Mouse (Mus musculus) cerebellum, postnatal 14 days (tissue): Measurements from ENCODE around the gene Mgll.
A peak's percentile ranks its signal among the peaks of the same experiment; 100 is the strongest.

Experiments
- DNase-seq, 2 experiments: peaks; one replicate each; pipeline ENCODE4 v3.0.0; 2021; ENCODE audit warnings: mixed read lengths in 2 of 2

Mgll gene

GRCm38 (mm10) chr6:88718033-88718725 is 6.0 kb upstream of the Mgll start:
- no peak for DNase-seq

- no peak for DNase-seq
These were observed 3.2 kb upstream of the Mgll start for GRCm38 (mm10) chr6:88721059-88721458.

- no peak for DNase-seq
These were observed 1.3 kb upstream of the Mgll start for GRCm38 (mm10) chr6:88722906-88723305.

GRCm38 (mm10) chr6:88723806-88724312 is 353 bp upstream of the Mgll start:
- no peak for DNase-seq

GRCm38 (mm10) chr6:88725590-88725989 is 1.4 kb downstream of the Mgll start:
- peak; percentile 60 to 64 for DNase-seq

- peak; percentile 54 to 58 for DNase-seq
These were observed 2.3 kb downstream of the Mgll start for GRCm38 (mm10) chr6:88726252-88727211.

- DNase-seq, result peak in 1 of 2 experiments; percentile 30
These were observed 3.3 kb downstream of the Mgll start for GRCm38 (mm10) chr6:88727490-88727889.

GRCm38 (mm10) chr6:88728054-88728453 is 3.8 kb downstream of the Mgll start:
- peak in 1 of 2 experiments; percentile 38 for DNase-seq

GRCm38 (mm10) chr6:88728515-88728914 is 4.3 kb downstream of the Mgll start:
- no peak for DNase-seq

GRCm38 (mm10) chr6:88731211-88731751 is 7.1 kb downstream of the Mgll start:
- DNase-seq, result peak in 1 of 2 experiments; percentile 50

GRCm38 (mm10) chr6:88731991-88732390 is 7.8 kb downstream of the Mgll start:
- peak; percentile 89 to 92 for DNase-seq

- DNase-seq, result no peak
These were observed 8.7 kb downstream of the Mgll start for GRCm38 (mm10) chr6:88732643-88733613.

GRCm38 (mm10) chr6:88736337-88736736 is 12.1 kb downstream of the Mgll start:
- DNase-seq, result no peak

- no peak for DNase-seq
These were observed 12.7 kb downstream of the Mgll start for GRCm38 (mm10) chr6:88736741-88737508.

GRCm38 (mm10) chr6:88737509-88737888 is 13.3 kb downstream of the Mgll start:
- DNase-seq, result no peak

GRCm38 (mm10) chr6:88741041-88741440 is 16.8 kb downstream of the Mgll start:
- no peak for DNase-seq

- DNase-seq, result peak; percentile 64 to 68
These were observed 17.6 kb downstream of the Mgll start for GRCm38 (mm10) chr6:88741791-88742190.

GRCm38 (mm10) chr6:88742286-88743011 is 18.2 kb downstream of the Mgll start:
- DNase-seq, result peak; percentile 58 to 59

GRCm38 (mm10) chr6:88743601-88744291 is 19.5 kb downstream of the Mgll start:
- peak; percentile 66 to 79 for DNase-seq

- no peak for DNase-seq
These were observed 20.8 kb downstream of the Mgll start for GRCm38 (mm10) chr6:88745027-88745426.
